Mouse (Mus musculus): ENCODE measurements around the gene Olfr213.
"Not testable (repeated sequence)": the region's sequence is repeated elsewhere in the genome, so short reads cannot be mapped to it uniquely, and the experiment has no call there.

Gene Olfr213

GRCm38 (mm10) chr6:116538156-116538555, at the start of gene Olfr213:
Gene Olfr213, plus strand, starts transcription at chr6:116538456.
- no peak for DNase-seq (ENCODE audit: low spot score in 2 of 2)

GRCm38 (mm10) chr6:116488791-116489190, 49.5 kb upstream of the Olfr213 start, which contains the start of gene Olfr211:
Gene Olfr211, plus strand, starts transcription at chr6:116489091.
- DNase-seq (ENCODE audit: low spot score in 2 of 2) = no peak

DNA sequence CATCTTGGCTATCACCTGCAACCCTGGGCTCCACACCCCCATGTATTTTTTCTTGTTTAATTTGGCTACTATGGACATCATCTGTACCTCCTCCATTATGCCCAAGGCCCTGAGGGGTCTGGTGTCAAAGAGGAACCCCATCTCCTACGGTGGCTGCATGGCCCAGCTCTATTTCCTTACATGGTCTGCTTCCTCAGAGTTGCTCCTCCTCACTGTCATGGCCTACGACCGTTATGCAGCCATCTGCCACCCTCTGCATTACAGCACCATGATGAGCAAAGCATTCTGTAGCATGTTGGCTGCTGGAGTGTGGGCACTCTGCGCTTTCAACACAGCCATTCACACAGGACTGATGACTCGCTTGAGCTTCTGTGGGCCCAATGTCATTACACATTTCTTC, 44.5 kb upstream of the Olfr213 start:
- no peak for DNase-seq (ENCODE audit: low spot score in 2 of 2)

GRCm38 (mm10) chr6:116495960-116496359, 42.3 kb upstream of the Olfr213 start:
- no peak for DNase-seq (ENCODE audit: low spot score in 2 of 2)

DNA sequence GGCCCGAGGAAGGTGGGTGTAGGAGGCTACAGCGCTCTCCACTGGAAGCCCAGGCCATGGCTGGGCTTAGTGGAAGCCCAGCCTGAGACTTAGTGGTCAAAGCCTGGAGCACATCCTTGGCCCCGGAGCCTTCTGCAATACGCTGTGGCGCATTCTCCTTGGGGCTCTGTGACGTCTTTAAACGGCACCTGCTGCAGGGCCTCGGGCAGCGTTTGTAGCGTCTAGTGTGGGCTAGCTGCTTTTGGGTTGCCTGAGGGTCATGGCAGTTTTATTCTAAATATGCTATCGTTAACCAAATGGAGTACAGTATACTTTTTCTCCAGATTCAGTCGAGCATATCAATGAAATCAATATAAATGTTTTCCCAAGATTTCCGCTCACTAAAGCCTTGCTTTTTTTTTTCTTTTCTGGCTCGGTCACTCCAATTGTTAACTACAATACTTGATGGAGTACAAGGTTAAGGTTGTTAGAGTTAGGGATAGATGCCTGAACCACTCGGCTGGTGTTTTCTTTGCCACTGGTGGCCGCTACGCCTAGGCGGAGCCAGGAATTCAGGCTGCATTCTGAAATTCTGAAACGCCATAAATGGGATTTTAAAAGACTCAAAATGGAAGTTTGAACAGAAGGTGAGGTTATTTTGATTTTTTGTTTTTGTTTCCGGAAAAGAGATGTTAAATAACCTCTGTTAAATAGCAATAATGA, 31.8 kb upstream of the Olfr213 start, which contains the start of gene Olfr212:
TSS of gene Olfr212 (plus strand) at position 215 of the 702 bp plus-strand sequence.
- not testable (repeated sequence) for DNase-seq (ENCODE audit: low spot score in 2 of 2)

DNA sequence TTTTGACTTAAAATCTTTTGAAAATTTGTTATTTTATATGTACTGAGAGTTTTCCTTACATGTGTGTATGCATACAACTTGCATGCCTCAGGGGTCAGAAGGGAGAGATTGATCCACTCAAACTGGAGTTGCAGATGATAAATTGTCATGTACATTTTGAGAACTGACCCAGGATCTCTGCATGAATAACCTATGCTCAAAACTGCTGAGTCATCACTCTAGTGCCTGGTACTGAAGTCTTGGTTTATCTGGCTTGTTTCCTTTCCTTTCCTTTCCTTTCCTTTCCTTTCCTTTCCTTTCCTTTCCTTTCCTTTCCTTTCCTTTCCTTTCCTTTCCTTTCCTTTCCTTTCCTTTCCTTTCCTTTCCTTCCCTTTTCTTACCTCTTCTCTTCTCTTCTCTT, 23.4 kb upstream of the Olfr213 start:
- DNase-seq (ENCODE audit: low spot score in 2 of 2) = no peak

GRCm38 (mm10) chr6:116542500-116542899, 4.2 kb downstream of the Olfr213 start:
- no peak for DNase-seq (ENCODE audit: low spot score in 2 of 2)

- not testable (repeated sequence) for DNase-seq (ENCODE audit: low spot score in 2 of 2)
Observed at GRCm38 (mm10) chr6:116550841-116551240, 12.6 kb downstream of the Olfr213 start, which contains the start of gene Gm5580. Gene Gm5580, plus strand, starts transcription at chr6:116551141.

GRCm38 (mm10) chr6:116553935-116554334, 15.7 kb downstream of the Olfr213 start, which contains the start of gene Olfr214:
Gene Olfr214, plus strand, starts transcription at chr6:116554235.
- no peak for DNase-seq (ENCODE audit: low spot score in 2 of 2)

GRCm38 (mm10) chr6:116554952-116555351, 16.7 kb downstream of the Olfr213 start:
- no peak for DNase-seq (ENCODE audit: low spot score in 2 of 2)

DNA sequence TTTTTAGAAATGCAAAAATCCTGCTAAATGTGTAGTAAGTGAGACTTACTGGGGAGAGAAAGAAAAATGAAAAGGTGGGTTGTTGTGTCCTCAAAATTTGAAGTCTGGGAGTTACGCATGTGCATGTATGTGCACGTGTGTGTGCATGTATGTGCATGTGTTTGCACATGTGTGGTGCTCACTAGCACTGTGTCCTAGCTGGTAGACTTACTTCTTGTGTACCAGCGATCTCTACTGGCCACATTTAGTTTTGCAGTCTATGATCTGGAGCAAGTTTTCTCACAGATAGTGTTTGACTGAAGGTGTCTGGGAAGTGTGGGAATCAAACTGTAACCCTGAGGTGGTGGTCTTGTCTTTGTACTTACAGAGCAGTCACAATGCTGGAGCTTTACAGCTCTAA, 31.6 kb downstream of the Olfr213 start:
- DNase-seq (ENCODE audit: low spot score in 2 of 2) = peak; percentile 4 to 9

DNA sequence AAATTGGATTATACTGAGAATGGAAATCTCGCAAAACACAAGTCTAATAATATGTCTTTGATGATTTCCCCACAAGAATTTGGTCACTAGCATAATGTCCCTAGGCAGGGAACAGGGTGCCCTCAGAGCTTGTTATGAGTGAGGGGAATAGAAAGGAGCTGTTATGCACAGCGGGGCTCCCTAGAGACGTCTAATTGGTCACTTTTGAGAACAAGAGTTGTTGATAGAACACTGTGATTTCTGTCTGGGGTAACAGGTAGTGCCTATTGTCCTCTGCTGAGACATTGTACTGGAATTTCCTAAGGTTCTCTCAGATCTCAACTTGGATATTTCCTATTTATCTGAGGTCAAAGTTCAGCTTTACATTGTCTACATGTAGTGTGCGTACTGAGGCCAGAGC, 45.8 kb downstream of the Olfr213 start, which contains the start of gene Olfr215:
TSS of gene Olfr215 (minus strand) at position 101 of the 400 bp plus-strand sequence.
- DNase-seq (ENCODE audit: low spot score in 2 of 2) = no peak
